Mouse (Mus musculus) intestine, embryonic 14.5 days (tissue): Measurements from ENCODE around the gene Dpf3. TPM values are rescaled to one million over a fixed set of nuclear protein-coding genes. Genes with fewer than 3 reads are reported as not detected.

Source experiments
- ATAC-seq: fragments of 200-750 bp; cut with Nextera tagmentation; replicated peaks from 2 replicates; pipeline ENCODE4 v1.8.0; 2017; ENCODE audit warnings: low read depth, moderate number of reproducible peaks, moderate TSS enrichment, moderate library complexity; ENCODE audit not compliant: low FRiP score, low TSS enrichment
- DNase-seq: peaks from one replicate; pipeline ENCODE4 v3.0.0-alpha.2; 2018; ENCODE audit warnings: low spot score
- H3K27ac ChIP-seq: fragments of 300-500 bp; sonication (generic); 2 replicates; pipeline ENCODE4 v1.5.1; 2014; ENCODE audit warnings: low read depth, mild to moderate bottlenecking, control low read depth
- H3K27me3 ChIP-seq: fragments of 300-500 bp; sonication (generic); replicated peaks from 2 replicates; pipeline ENCODE4 v1.6.1; 2014; ENCODE audit warnings: low read length, control low read depth; ENCODE audit not compliant: control insufficient read depth, insufficient read depth
- H3K36me3 ChIP-seq: fragments of 300-500 bp; sonication (generic); 2 replicates; pipeline ENCODE4 v1.6.1; 2014; ENCODE audit warnings: low read length, control low read depth; ENCODE audit not compliant: control insufficient read depth, insufficient read depth
- H3K4me1 ChIP-seq: fragments of 300-500 bp; sonication (generic); replicated peaks from 2 replicates; pipeline ENCODE4 v1.6.1; 2014; ENCODE audit warnings: low read length, control low read depth, mixed read lengths; ENCODE audit not compliant: control insufficient read depth, insufficient read depth
- H3K4me2 ChIP-seq: fragments of 300-500 bp; sonication (generic); 2 replicates; pipeline ENCODE4 v1.6.1; 2014; ENCODE audit warnings: low read length
- H3K4me3 ChIP-seq: fragments of 300-500 bp; sonication (generic); 2 replicates; pipeline ENCODE4 v1.5.1; 2014; ENCODE audit warnings: low read depth, low read length, control low read depth, mixed read lengths
- H3K9ac ChIP-seq: fragments of 300-500 bp; sonication (generic); 2 replicates; pipeline ENCODE4 v1.6.1; 2014; ENCODE audit warnings: mild to moderate bottlenecking, low read length
- H3K9me3 ChIP-seq: fragments of 300-500 bp; sonication (generic); 2 replicates; pipeline ENCODE4 v1.6.1; 2016; ENCODE audit warnings: low read length, control low read depth; ENCODE audit not compliant: control insufficient read depth
- WGBS: fragments of 180-500 bp; shearing (Covaris S2); extraction: QIAGEN DNeasy Blood & Tissue Kit; methylation state at CpG from one replicate; pipeline ENCODE4 v1.1.7; 2014; 5-methylcytosine and 5-hydroxymethylcytosine counted together
- polyA plus RNA-seq: library from polyadenylated mRNA; unstranded; fragments of >200 nt; fragmentation: Nextera tagmentation; extraction: Ambion mirVana; gene quantifications from 2 replicates; pipeline ENCODE4 v1.2.1, GENCODE M21; 2014

The Dpf3 gene
- polyA plus RNA-seq, 1 experiment from 2014 or later, result 8.7 TPM

DNA sequence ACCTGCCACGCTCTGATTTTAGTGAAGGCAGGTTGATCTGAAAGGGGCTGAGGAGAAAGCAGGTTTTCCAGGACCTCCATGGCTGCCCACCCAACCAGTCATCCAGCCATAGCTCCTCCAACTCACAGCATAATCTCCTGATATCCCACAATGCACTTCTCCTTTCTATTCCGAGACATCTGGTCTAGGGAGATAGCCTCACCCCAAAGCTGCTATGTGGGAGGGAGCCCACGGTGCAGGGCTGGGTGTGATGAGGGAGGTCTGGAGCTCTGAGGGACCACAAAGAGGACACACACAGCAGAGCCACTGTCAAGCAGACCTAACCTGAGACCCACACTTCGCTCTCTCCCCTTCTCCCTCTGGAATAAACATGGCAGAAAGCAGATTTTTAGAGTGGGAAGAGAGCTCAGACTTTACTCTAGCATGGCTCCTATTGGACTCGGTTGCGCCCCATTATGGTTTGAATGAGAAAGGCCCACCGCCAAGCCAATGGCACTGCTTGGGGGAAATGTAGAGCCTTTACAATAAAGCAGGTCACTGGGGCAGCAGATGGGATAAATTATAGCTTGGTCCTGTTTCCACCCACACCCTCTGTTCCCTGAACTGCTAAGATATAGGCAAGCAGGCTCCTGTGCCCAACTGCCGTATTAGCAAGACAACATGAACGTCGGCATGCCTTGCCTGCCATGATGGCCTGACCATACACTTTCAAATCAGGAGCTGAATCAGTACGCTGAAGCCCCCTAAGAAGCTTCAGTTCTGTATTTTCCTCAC lies 178.3 kb downstream of the Dpf3 start:
- ATAC-seq (no peak), DNase-seq (no peak)
- Histone ChIP-seq H3K4me3 (no peak overlapping the region), H3K36me3 (no peaks in the 10 kb centered on the region), H3K9me3 (no peaks in the 10 kb centered on the region), H3K4me1 (no peaks in the 10 kb centered on the region), H3K27ac (no peak overlapping the region), H3K9ac (no peak overlapping the region), H3K4me2 (no peak overlapping the region), H3K27me3 (no peaks in the 10 kb centered on the region)
- WGBS, result 88% methylated on average over 11 of the region's 11 CpGs

DNA sequence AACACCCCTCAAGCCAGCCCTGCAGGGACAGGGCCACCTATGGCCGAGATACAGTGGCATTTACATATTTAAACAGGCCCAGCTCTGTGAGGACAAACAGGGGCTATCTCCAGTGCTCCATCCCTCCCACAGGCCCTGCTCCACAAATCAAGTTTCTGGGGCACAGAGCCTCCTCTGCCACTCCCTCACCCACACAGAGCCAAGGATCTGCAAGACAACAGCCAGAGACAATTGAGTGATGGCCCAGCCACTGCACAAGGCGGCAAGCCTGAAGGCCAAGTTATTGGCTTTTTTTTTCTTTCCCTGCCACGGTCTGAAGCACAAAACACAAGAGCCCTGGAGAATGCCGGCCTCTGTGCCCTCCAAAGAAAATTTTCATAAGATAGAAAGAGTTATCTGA lies 178.9 kb downstream of the Dpf3 start:
- Histone ChIP-seq H3K9me3 (no peaks in the 10 kb centered on the region), H3K4me3 (no peak overlapping the region), H3K9ac (no peak overlapping the region), H3K4me1 (no peaks in the 10 kb centered on the region), H3K27me3 (no peaks in the 10 kb centered on the region), H3K4me2 (no peak overlapping the region), H3K36me3 (no peaks in the 10 kb centered on the region), H3K27ac (no peak overlapping the region)
- 66% methylated on average over 4 of the region's 4 CpGs for WGBS
- no peak for DNase-seq
- ATAC-seq, result no peak

DNA sequence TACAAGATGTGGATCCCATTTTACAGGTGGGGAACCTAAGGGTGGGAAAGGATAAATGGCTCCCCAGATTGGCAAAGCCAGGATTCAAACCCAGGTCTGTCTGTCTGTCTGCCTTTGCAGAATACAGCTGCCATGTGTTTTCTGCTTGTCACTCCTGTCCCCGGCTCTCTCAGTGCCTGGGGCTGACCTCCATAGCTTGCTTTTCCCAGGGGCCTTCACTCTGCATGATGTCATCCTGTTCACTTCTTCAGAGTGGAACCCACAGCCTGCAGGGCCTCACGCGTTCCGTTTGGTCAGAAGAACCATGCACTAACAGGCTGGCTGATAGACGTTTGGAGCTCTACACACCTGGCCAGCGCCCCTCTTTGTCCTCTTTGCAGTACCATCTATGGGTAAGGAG lies 184.3 kb downstream of the Dpf3 start:
- no peaks in the 10 kb centered on the region for H3K27me3 ChIP-seq
- ATAC-seq (no peak), DNase-seq (no peak)
- 67% methylated on average over 6 of the region's 6 CpGs for WGBS
- peaks cover 6% of the 10 kb centered on the region for H3K4me1 ChIP-seq
- no peaks in the 10 kb centered on the region for H3K9me3 ChIP-seq
- H3K36me3 ChIP-seq, result no peaks in the 10 kb centered on the region
- H3K27ac ChIP-seq, result no peak overlapping the region
- no peak overlapping the region for H3K4me3 ChIP-seq
- no peak overlapping the region for H3K9ac ChIP-seq
- no peak overlapping the region for H3K4me2 ChIP-seq

DNA sequence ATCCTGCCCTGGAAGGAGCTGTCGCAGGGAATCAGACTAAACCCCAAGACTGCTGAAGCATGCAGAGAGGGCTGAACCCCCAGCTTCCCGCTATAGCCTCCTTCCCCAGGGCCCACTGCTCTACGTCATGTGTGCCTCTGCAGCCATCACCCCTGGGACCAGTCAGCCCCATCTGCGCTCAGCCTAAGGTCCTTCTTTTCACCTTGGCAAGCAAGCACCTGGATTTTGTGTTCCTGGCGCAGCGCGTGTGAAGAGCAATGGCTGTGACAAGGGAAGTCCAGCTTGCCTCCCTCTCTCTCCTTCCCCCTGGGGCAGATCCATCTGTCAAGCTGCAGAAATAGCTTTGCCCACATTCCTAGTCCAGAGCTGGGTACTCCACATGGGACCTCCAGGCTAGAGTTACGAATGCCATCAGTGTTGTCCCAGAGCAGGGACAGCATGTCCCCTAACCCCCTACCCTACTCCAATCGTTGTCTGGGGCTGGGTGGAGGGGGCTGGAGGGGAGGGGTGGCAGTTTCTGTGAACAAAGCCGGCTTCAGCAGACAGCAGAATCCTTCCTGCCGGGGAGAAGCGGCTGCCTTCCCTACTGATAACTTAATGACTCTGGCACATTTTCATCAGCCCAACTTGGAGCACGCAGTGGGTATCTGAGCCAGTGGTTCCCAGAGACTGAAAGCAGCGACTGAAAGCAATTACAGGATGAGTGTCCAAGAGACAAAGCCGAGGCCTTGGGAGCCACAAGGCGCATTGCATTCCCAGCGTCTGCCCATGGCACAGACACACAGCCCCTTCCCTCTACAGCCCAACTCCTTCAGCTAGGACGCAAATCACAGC lies 185.0 kb downstream of the Dpf3 start:
- Histone ChIP-seq H3K36me3 (no peaks in the 10 kb centered on the region), H3K9me3 (no peaks in the 10 kb centered on the region), H3K4me3 (no peak overlapping the region), H3K27me3 (no peaks in the 10 kb centered on the region), H3K27ac (no peak overlapping the region), H3K4me2 (no peak overlapping the region), H3K4me1 (peaks cover 6% of the 10 kb centered on the region), H3K9ac (no peak overlapping the region)
- DNase-seq (no peak), ATAC-seq (no peak)
- 44% methylated on average over 18 of the region's 18 CpGs for WGBS

DNA sequence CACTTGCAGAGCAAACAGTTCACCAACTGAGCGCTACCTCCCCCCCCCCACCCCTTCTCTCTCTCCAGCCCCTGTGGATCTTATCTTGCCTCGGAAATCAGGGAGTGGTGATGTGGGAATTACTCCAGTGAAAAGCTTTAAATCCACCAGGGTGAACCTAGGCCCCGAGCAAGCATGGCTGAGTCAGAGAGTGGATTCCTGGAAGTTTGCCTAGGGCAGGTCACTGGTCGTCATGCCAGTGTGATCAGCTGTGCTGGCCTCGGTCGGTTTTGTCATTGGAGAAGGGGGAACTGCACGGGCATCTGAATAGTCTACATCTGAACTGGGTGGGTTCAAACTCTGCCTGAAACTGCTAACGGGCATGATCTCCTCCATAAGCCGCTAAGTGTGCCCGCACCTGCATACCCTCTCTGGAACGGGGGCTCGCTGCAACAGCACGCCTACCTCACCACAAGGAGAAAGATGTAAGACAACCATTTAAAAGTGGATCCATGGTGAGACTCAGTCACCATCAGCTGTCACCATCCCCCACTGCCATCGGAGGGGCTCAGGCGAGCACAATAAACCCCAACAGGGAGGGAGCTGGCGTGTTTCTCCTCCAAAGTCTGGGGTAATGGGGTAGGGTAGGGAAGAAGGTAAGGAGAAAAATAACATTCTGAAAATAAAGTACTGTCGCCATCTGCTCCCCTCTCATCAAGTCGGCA lies 185.7 kb downstream of the Dpf3 start:
- no peak; the same call in 1 of the 2 replicates for ATAC-seq

DNA sequence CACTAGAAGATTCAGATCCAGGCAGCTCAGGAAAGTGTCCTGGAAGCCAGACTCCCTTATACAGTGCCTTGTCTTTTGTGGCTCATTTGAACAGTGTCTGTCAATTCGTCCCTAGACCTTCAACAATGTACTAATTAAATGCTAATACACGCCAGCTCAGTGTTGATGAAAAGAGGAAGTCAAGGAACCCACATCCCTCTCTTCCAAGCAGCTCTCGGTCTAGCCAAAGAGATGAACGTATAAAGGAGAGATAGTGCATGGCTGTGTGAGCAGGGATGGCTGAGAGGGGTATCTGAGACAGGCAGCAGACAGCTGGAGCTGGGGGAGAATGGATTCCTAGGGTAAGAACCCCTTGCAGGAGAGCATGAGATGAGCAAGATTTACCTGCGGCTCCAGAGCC lies 189.2 kb downstream of the Dpf3 start:
- Histone ChIP-seq H3K27me3 (no peaks in the 10 kb centered on the region), H3K9ac (no peak overlapping the region), H3K4me3 (no peak overlapping the region), H3K36me3 (no peaks in the 10 kb centered on the region), H3K27ac (no peak overlapping the region), H3K9me3 (no peaks in the 10 kb centered on the region), H3K4me1 (peaks cover 6% of the 10 kb centered on the region), H3K4me2 (no peak overlapping the region)
- 85% methylated on average over 5 of the region's 5 CpGs for WGBS
- ATAC-seq, result no peak
- DNase-seq, result no peak

More for the DNA sequence above, 185.7 kb downstream of the Dpf3 start:
- no peak overlapping the region for H3K4me2 ChIP-seq
- 78% methylated on average over 18 of the region's 18 CpGs for WGBS
- H3K4me3 ChIP-seq, result no peak overlapping the region
- no peak overlapping the region for H3K9ac ChIP-seq
- no peaks in the 10 kb centered on the region for H3K9me3 ChIP-seq
- H3K36me3 ChIP-seq, result no peaks in the 10 kb centered on the region
- H3K27ac ChIP-seq, result no peak overlapping the region
- no peak for DNase-seq
- H3K27me3 ChIP-seq, result no peaks in the 10 kb centered on the region
- H3K4me1 ChIP-seq, result peaks cover 6% of the 10 kb centered on the region

DNA sequence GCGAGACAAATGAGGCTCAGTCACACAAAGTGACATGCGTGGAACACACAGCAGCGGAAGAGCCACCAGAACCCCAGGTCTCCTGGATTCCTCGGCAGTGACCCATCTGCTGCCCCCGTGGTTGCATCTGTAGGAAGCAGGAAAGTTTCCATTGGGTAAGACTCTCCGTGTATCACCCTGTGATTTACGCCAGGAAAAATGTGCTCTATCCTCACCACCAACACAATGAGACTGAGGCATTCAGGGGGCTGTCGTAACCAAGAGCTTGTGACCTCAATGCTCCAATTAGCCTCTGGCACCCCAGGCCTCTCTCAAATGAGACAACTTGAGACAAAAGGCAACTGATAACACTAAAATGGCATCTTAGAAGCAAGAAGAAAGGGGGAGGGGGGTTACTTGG lies 192.5 kb downstream of the Dpf3 start:
- H3K4me2 ChIP-seq, result no peak overlapping the region
- no peaks in the 10 kb centered on the region for H3K27me3 ChIP-seq
- H3K27ac ChIP-seq, result no peak overlapping the region
- no peaks in the 10 kb centered on the region for H3K4me1 ChIP-seq
- no peaks in the 10 kb centered on the region for H3K36me3 ChIP-seq
- WGBS, result 70% methylated on average over 8 of the region's 8 CpGs
- no peaks in the 10 kb centered on the region for H3K9me3 ChIP-seq
- no peak for ATAC-seq
- DNase-seq, result no peak
- no peak overlapping the region for H3K4me3 ChIP-seq
- no peak overlapping the region for H3K9ac ChIP-seq

DNA sequence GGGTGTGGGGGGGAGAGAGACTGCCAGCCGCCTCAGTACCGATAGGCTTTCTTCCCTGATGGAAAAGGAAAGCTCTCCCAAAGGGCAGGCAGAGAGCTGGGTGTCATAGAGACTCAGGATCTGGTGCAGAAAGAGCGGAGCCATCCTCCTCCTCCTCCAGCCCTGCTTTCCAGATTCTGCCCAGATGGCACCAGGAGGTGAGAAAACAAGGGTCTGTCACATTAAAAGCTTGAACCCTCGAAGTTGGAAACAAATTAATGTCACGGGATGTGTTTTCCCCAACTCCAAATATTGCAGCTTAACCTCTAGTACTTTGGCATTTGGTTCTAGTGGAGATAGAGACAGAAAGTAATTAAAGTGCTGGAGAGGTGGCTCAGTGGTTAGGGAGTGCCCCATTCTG lies 195.6 kb downstream of the Dpf3 start:
- 72% methylated on average over 4 of the region's 5 CpGs for WGBS
- no peak overlapping the region for H3K9ac ChIP-seq
- H3K27me3 ChIP-seq, result no peaks in the 10 kb centered on the region
- H3K4me1 ChIP-seq, result no peaks in the 10 kb centered on the region
- H3K9me3 ChIP-seq, result no peaks in the 10 kb centered on the region
- DNase-seq (no peak), ATAC-seq (no peak)
- H3K4me2 ChIP-seq, result no peak overlapping the region
- no peaks in the 10 kb centered on the region for H3K36me3 ChIP-seq
- no peak overlapping the region for H3K27ac ChIP-seq
- H3K4me3 ChIP-seq, result no peak overlapping the region
